Comparison of ENCODE assay signal across 8 mouse cellular contexts in genomic region chr2:131186771-131187601, GRCm38 (mm10). TPM values are rescaled to one million over a fixed set of nuclear protein-coding genes. Genes with fewer than 3 reads are reported as not detected.
DNase-seq lines count a peak whose midpoint lies in the region; ATAC-seq and TF ChIP-seq lines count a peak whose summit lies in the region.

Gene Cdc25b, plus strand, starts transcription at chr2:131186949.
Gene Spef1, minus strand, starts transcription at chr2:131187282.

- H3K4me2 ChIP-seq in heart, embryonic 14.5 days (ENCODE audit: low read length), result peak within 1 kb of the TSS; percentile 74
- peak within 1 kb of the TSS; percentile 71 for H3K4me2 ChIP-seq in liver, embryonic 16.5 days (ENCODE audit: low read depth, low read length)
- peak within 1 kb of the TSS; percentile 80 for H3K4me2 ChIP-seq in neural tube, embryonic 12.5 days (replicated peaks)

- TF ChIP-seq POLR2A in ES-Bruce4 (IDR thresholded peaks at IDR 0.05; ENCODE audit: insufficient read depth, low read length), result no peak

- no peaks in the 10 kb centered on the region for H3K27me3 ChIP-seq in ES-Bruce4 (ENCODE audit: control insufficient read depth, insufficient read depth, low read length, poor library complexity, severe bottlenecking)
- H3K27me3 ChIP-seq in forebrain, embryonic 10.5 days (ENCODE audit: poor library complexity, severe bottlenecking), result peaks cover 16% of the 10 kb centered on the region
- H3K27me3 ChIP-seq in heart, embryonic 14.5 days (ENCODE audit: control insufficient read depth, insufficient read depth, low read length), result no peaks in the 10 kb centered on the region
- no peaks in the 10 kb centered on the region for H3K27me3 ChIP-seq in liver, embryonic 16.5 days (ENCODE audit: control insufficient read depth, insufficient read depth, low read depth, low read length)
- no peaks in the 10 kb centered on the region for H3K27me3 ChIP-seq in neural tube, embryonic 12.5 days (replicated peaks)

- under 1% methylated on average over 43 of the region's 43 CpGs for WGBS in forebrain, embryonic 10.5 days
- under 1% methylated on average over 42 of the region's 43 CpGs for WGBS in heart, embryonic 14.5 days
- under 1% methylated on average over 43 of the region's 43 CpGs for WGBS in liver, embryonic 16.5 days (ENCODE audit: insufficient replicate concordance)
- WGBS in neural tube, embryonic 12.5 days, result 2% methylated on average over 43 of the region's 43 CpGs

- no peak within 1 kb of the TSS for H3K27ac ChIP-seq in ES-Bruce4 (ENCODE audit: insufficient read depth, low read length)
- peak within 1 kb of the TSS; percentile 96 for H3K27ac ChIP-seq in forebrain, embryonic 10.5 days
- peak within 1 kb of the TSS; percentile 78 to 93 for H3K27ac ChIP-seq in heart, embryonic 14.5 days (replicated peaks in 1 of 2; ENCODE audit: control insufficient read depth in 1 of 2, insufficient read depth in 1 of 2, low read depth in 2 of 2, low read length in 2 of 2)
- peak within 1 kb of the TSS; percentile 97 for H3K27ac ChIP-seq in liver, embryonic 16.5 days (ENCODE audit: low read length)
- peak within 1 kb of the TSS; percentile 64 for H3K27ac ChIP-seq in neural tube, embryonic 12.5 days

- H3K9me3 ChIP-seq in ES-Bruce4 (replicated peaks; ENCODE audit: control insufficient read depth, insufficient read depth, low read length, poor library complexity, severe bottlenecking), result no peaks in the 10 kb centered on the region
- H3K9me3 ChIP-seq in forebrain, embryonic 10.5 days, result no peaks in the 10 kb centered on the region
- H3K9me3 ChIP-seq in heart, embryonic 14.5 days (ENCODE audit: control insufficient read depth, low read length), result no peaks in the 10 kb centered on the region
- no peaks in the 10 kb centered on the region for H3K9me3 ChIP-seq in liver, embryonic 16.5 days (replicated peaks; ENCODE audit: control insufficient read depth, low read length)
- H3K9me3 ChIP-seq in neural tube, embryonic 12.5 days, result no peaks in the 10 kb centered on the region

- peaks cover 3% of the 10 kb centered on the region for H3K4me1 ChIP-seq in ES-Bruce4 (ENCODE audit: control insufficient read depth, insufficient read depth, low read length)
- H3K4me1 ChIP-seq in forebrain, embryonic 10.5 days, result peaks cover 62% of the 10 kb centered on the region
- H3K4me1 ChIP-seq in heart, embryonic 14.5 days (ENCODE audit: control insufficient read depth in 2 of 2, insufficient read depth in 2 of 2, low read length in 2 of 2), result peaks cover 13 to 20% of the 10 kb centered on the region in 2 experiments
- peaks cover 36% of the 10 kb centered on the region for H3K4me1 ChIP-seq in liver, embryonic 16.5 days (ENCODE audit: control insufficient read depth, low read depth, low read length)
- H3K4me1 ChIP-seq in neural tube, embryonic 12.5 days, result peaks cover 50% of the 10 kb centered on the region

- TF ChIP-seq CTCF in ES-Bruce4 (IDR thresholded peaks at IDR 0.05; ENCODE audit: low read depth, low read length), result no peak

- H3K9ac ChIP-seq in ES-Bruce4 (ENCODE audit: low read depth, poor library complexity, severe bottlenecking), result peak within 1 kb of the TSS; percentile 76
- peak within 1 kb of the TSS; percentile 77 for H3K9ac ChIP-seq in heart, embryonic 14.5 days (ENCODE audit: low read length)
- peak within 1 kb of the TSS; percentile 97 for H3K9ac ChIP-seq in liver, embryonic 16.5 days (ENCODE audit: low read depth, low read length)
- peak within 1 kb of the TSS; percentile 75 for H3K9ac ChIP-seq in neural tube, embryonic 12.5 days

- H3K4me3 ChIP-seq in ES-Bruce4 (ENCODE audit: low read depth, low read length), result peak within 1 kb of the TSS; percentile 90
- H3K4me3 ChIP-seq in forebrain, embryonic 10.5 days, result peak within 1 kb of the TSS; percentile 83
- peak within 1 kb of the TSS; percentile 57 to 81 for H3K4me3 ChIP-seq in heart, embryonic 14.5 days (ENCODE audit: control insufficient read depth in 1 of 2, insufficient read depth in 1 of 2, low read depth in 1 of 2, low read length in 2 of 2)
- peak within 1 kb of the TSS; percentile 94 for H3K4me3 ChIP-seq in liver, embryonic 16.5 days (ENCODE audit: low read depth, low read length)
- H3K4me3 ChIP-seq in neural tube, embryonic 12.5 days, result peak within 1 kb of the TSS; percentile 71

- DNase-seq in c-Kit-negative CD71-positive TER-119-positive erythroid progenitor cells, embryonic 14.5 days (ENCODE audit: low read depth, low spot score), result peak; percentile 84
- peak; percentile 88 for DNase-seq in forebrain, embryonic 10.5 days (ENCODE audit: extremely low spot score, low spot score)
- DNase-seq in kidney, postnatal 10 days, result peak; percentile 92
- peak; percentile 61 for DNase-seq in telencephalon, adult 2 months (ENCODE audit: low read depth, low spot score)

- ATAC-seq in heart, embryonic 14.5 days (ENCODE audit: insufficient number of reproducible peaks, insufficient read depth, low FRiP score, low read depth), result peak; percentile 83
- ATAC-seq in liver, embryonic 16.5 days (ENCODE audit: low read depth), result peak; percentile 87
- peak; percentile 72 for ATAC-seq in neural tube, embryonic 12.5 days (ENCODE audit: low FRiP score, low read depth)

- no peak for TF ChIP-seq EP300 in ES-Bruce4 (IDR thresholded peaks at IDR 0.05; ENCODE audit: insufficient read depth, low read depth, low read length)

- H3K36me3 ChIP-seq in ES-Bruce4 (ENCODE audit: control insufficient read depth, insufficient read depth, low read length, poor library complexity, severe bottlenecking), result no peaks in the 10 kb centered on the region
- peaks cover 32% of the 10 kb centered on the region for H3K36me3 ChIP-seq in forebrain, embryonic 10.5 days (replicated peaks)
- H3K36me3 ChIP-seq in heart, embryonic 14.5 days (ENCODE audit: control insufficient read depth, insufficient read depth, low read length), result peaks cover 25% of the 10 kb centered on the region
- H3K36me3 ChIP-seq in liver, embryonic 16.5 days (ENCODE audit: control insufficient read depth, insufficient read depth), result peaks cover 26% of the 10 kb centered on the region
- no peaks in the 10 kb centered on the region for H3K36me3 ChIP-seq in neural tube, embryonic 12.5 days

RNA-seq across cellular contexts. Expression of gene Cdc25b, which starts in this region (rescaled TPM):
- 26.1 and 28.8 TPM in 2 replicates for polyA plus RNA-seq in ES-Bruce4 (2011; ENCODE audit: insufficient read depth, insufficient read length, low read depth, missing spikeins)
- polyA plus RNA-seq in forebrain, embryonic 10.5 days (2016; fragmentation: Nextera tagmentation; extraction: Ambion mirVana), result 65.9 and 79.3 TPM in 2 replicates
- 33.1 and 38.9 TPM in 2 replicates for polyA plus RNA-seq in heart, embryonic 14.5 days (2014; fragmentation: Nextera tagmentation; extraction: Ambion mirVana)
- polyA plus RNA-seq in liver, embryonic 16.5 days (2015; fragmentation: Nextera tagmentation; extraction: Ambion mirVana), result 255 and 284 TPM in 2 replicates
- 97.0 and 99.5 TPM in 2 replicates for polyA plus RNA-seq in neural tube, embryonic 12.5 days (2016; fragmentation: Nextera tagmentation; extraction: Ambion mirVana)

RNA-seq across cellular contexts. Expression of gene Spef1, which starts in this region (rescaled TPM):
- polyA plus RNA-seq in ES-Bruce4 (2011; ENCODE audit: insufficient read depth, insufficient read length, low read depth, missing spikeins), result 1.2 and 2.0 TPM in 2 replicates
- 4.4 and 4.6 TPM in 2 replicates for polyA plus RNA-seq in forebrain, embryonic 10.5 days (2016; fragmentation: Nextera tagmentation; extraction: Ambion mirVana)
- polyA plus RNA-seq in heart, embryonic 14.5 days (2014; fragmentation: Nextera tagmentation; extraction: Ambion mirVana), result 2.0 and 2.4 TPM in 2 replicates
- polyA plus RNA-seq in liver, embryonic 16.5 days (2015; fragmentation: Nextera tagmentation; extraction: Ambion mirVana), result 1.1 and 1.2 TPM in 2 replicates
- 9.0 and 9.3 TPM in 2 replicates for polyA plus RNA-seq in neural tube, embryonic 12.5 days (2016; fragmentation: Nextera tagmentation; extraction: Ambion mirVana)
